ENCODE assay signal across 8 mouse cellular contexts in genomic region chr7:138845111-138845510, GRCm38 (mm10). TPM values are rescaled to one million over a fixed set of nuclear protein-coding genes. Genes with fewer than 3 reads are reported as not detected.
DNase-seq lines count a peak whose midpoint lies in the region; ATAC-seq and TF ChIP-seq lines count a peak whose summit lies in the region.

No protein-coding gene starts in this region.

- no peak for TF ChIP-seq CTCF in gastrocnemius, adult 2 months (IDR thresholded peaks at IDR 0.05)

- peaks cover 62% of the 10 kb centered on the region for H3K4me1 ChIP-seq in forebrain, embryonic 15.5 days
- H3K4me1 ChIP-seq in liver, embryonic 15.5 days (replicated peaks): peaks cover 50% of the 10 kb centered on the region

- H3K27ac ChIP-seq in gastrocnemius, adult 2 months: peak overlapping the region; percentile 100
- peak overlapping the region; percentile 95 for H3K27ac ChIP-seq in forebrain, embryonic 15.5 days (replicated peaks)
- H3K27ac ChIP-seq in liver, embryonic 15.5 days (replicated peaks): no peak overlapping the region

- H3K4me2 ChIP-seq in forebrain, embryonic 15.5 days (replicated peaks): peak overlapping the region; percentile 63
- peak overlapping the region; percentile 96 for H3K4me2 ChIP-seq in liver, embryonic 15.5 days

- ATAC-seq in CD4-positive, CD25-positive, alpha-beta regulatory T cell, adult 4 months: peak; percentile 0
- no peak for ATAC-seq in forebrain, embryonic 15.5 days (replicated peaks)
- ATAC-seq in liver, embryonic 15.5 days (ENCODE audit: insufficient read depth): no peak

- DNase-seq in gastrocnemius, adult 2 months: no peak
- no peak for DNase-seq in gastrocnemius, postnatal 4 days (ENCODE audit: low spot score in 2 of 2)
- no peak for DNase-seq in frontal cortex, adult 2 months (ENCODE audit: extremely low spot score in 1 of 2, low spot score in 1 of 2)
- DNase-seq in left cerebral cortex, postnatal 36 days (ENCODE audit: low spot score in 2 of 2): no peak
- DNase-seq in MN1 (ENCODE audit: low spot score): no peak

- no peaks in the 10 kb centered on the region for H3K27me3 ChIP-seq in forebrain, embryonic 15.5 days
- no peaks in the 10 kb centered on the region for H3K27me3 ChIP-seq in liver, embryonic 15.5 days

- H3K36me3 ChIP-seq in forebrain, embryonic 15.5 days: no peaks in the 10 kb centered on the region
- H3K36me3 ChIP-seq in liver, embryonic 15.5 days (replicated peaks): peaks cover 9% of the 10 kb centered on the region

- peak overlapping the region; percentile 91 for H3K9ac ChIP-seq in forebrain, embryonic 15.5 days (replicated peaks)
- H3K9ac ChIP-seq in liver, embryonic 15.5 days: peak overlapping the region; percentile 97

- WGBS in forebrain, embryonic 15.5 days: 49% methylated on average over 8 of the region's 8 CpGs
- WGBS in liver, embryonic 15.5 days (ENCODE audit: insufficient replicate concordance): 43% methylated on average over 8 of the region's 8 CpGs

- no peaks in the 10 kb centered on the region for H3K9me3 ChIP-seq in forebrain, embryonic 15.5 days
- no peaks in the 10 kb centered on the region for H3K9me3 ChIP-seq in liver, embryonic 15.5 days (replicated peaks)

- H3K4me3 ChIP-seq in gastrocnemius, adult 2 months: peak overlapping the region; percentile 96
- H3K4me3 ChIP-seq in forebrain, embryonic 15.5 days: peak overlapping the region; percentile 85
- H3K4me3 ChIP-seq in liver, embryonic 15.5 days (replicated peaks): peak overlapping the region; percentile 96

- intact Hi-C loops in gastrocnemius, adult 2 months (cut with DNase I): no loop called here
- intact Hi-C loops in left cerebral cortex, postnatal 36 days (cut with DNase I): loop anchor here (1.0 kb wide), 1 partner anchor 64 kb away; the partner anchor contains the start of gene Bnip3

RNA-seq across cellular contexts. Expression of gene Ppp2r2d, which starts 0.8 kb away (rescaled TPM):
- total RNA-seq in gastrocnemius, adult 2 months (2021): 10 to 100 TPM; 42.5 to 43.5 TPM
- 10 to 100 TPM; 33.4 to 42.1 TPM for total RNA-seq in gastrocnemius, postnatal 4 days (2021)
- polyA plus RNA-seq in CD4-positive, CD25-positive, alpha-beta regulatory T cell, adult 4 months (2017; shearing (Covaris generic)): 10 to 100 TPM; 14.2 to 15.9 TPM
- 71.3 and 73.4 TPM in 2 replicates for polyA plus RNA-seq in forebrain, embryonic 15.5 days (2015; fragmentation: Nextera tagmentation; extraction: Ambion mirVana)
- polyA plus RNA-seq in liver, embryonic 15.5 days (2015; fragmentation: Nextera tagmentation; extraction: Ambion mirVana): 13.9 and 14.0 TPM in 2 replicates
- 62.3 and 64.9 TPM in 2 replicates for polyA plus RNA-seq in frontal cortex, adult 2 months (2012; rRNA removed)
- 10 to 100 TPM; 68.9 to 79.0 TPM for total RNA-seq in left cerebral cortex, postnatal 36 days (2021)

RNA-seq across cellular contexts. Expression of gene Mapk1ip1, which starts 1.0 kb away (rescaled TPM):
- 10 to 100 TPM; 29.6 to 31.8 TPM for total RNA-seq in gastrocnemius, adult 2 months (2021)
- 10 to 100 TPM; 13.7 to 17.7 TPM for total RNA-seq in gastrocnemius, postnatal 4 days (2021)
- 10 to 100 TPM; 22.8 to 23.1 TPM for polyA plus RNA-seq in CD4-positive, CD25-positive, alpha-beta regulatory T cell, adult 4 months (2017; shearing (Covaris generic))
- polyA plus RNA-seq in forebrain, embryonic 15.5 days (2015; fragmentation: Nextera tagmentation; extraction: Ambion mirVana): 31.6 and 34.2 TPM in 2 replicates
- polyA plus RNA-seq in liver, embryonic 15.5 days (2015; fragmentation: Nextera tagmentation; extraction: Ambion mirVana): 3.0 and 4.6 TPM in 2 replicates
- polyA plus RNA-seq in frontal cortex, adult 2 months (2012; rRNA removed): 94.0 and 97.6 TPM in 2 replicates
- 10 to 100 TPM; 33.7 to 59.3 TPM for total RNA-seq in left cerebral cortex, postnatal 36 days (2021)
